Mouse (Mus musculus) E14TG2a.4 (cell line): Measurements from ENCODE around the gene Trim39.

Experiments used
- CTCF ChIP-seq: conservative IDR thresholded peaks from 2 replicates; pipeline ENCODE4 v1.5.1; 2014; ENCODE audit warnings: low read length
- NANOG ChIP-seq: IDR thresholded peaks from 2 replicates; pipeline ENCODE4 v1.6.1; 2014; ENCODE audit warnings: borderline replicate concordance, low read length, mixed read lengths
- POU5F1 ChIP-seq: IDR thresholded peaks from 2 replicates; pipeline ENCODE4 v1.6.1; 2014; ENCODE audit warnings: low read length, borderline replicate concordance

DNA sequence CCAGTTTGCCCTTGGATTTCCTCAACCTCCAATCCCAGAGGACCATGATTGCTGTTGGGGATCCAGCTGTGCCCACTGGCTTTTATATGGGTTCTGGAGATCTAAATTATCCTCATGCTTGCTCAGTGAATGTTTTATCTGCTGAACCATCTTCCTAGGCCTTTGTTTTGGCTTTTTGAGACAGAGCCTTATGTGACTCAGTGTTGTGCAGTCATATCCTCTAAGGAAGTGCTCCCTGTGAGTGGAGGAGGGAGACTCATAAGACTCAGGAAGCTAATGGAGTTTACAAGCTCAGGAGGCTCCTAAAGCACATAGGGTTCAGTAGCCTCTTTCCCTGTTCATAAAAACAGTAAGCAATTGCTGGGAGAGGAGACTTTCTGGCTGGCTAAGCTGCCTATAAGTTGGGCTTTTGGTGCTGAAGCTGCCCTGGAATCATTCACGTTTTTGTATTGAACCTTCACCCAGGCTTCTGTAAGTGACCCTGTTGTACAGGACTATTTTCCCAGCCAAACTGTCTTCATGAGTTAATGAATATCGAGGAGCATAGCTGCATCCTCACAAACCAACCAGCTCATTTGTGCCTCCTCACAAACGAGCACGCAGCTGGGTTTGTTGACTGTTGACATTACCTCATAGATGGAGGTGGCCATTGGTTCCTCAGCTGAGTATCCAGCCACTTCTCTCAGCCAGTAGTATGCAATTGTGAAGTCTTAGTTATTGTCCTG is 9.6 kb upstream of the Trim39 start:
- no peak for TF ChIP-seq CTCF
- TF ChIP-seq POU5F1 = no peak
- no peak for TF ChIP-seq NANOG
